Mouse (Mus musculus): ENCODE results near the gene Rasgrp1. TPM values are rescaled to one million over a fixed set of nuclear protein-coding genes. Genes with fewer than 3 reads are reported as not detected.

Rasgrp1 gene
- total and polyA plus RNA-seq, 3 experiments: 0.34 to 0.62 (median 0.43) TPM

- 87% methylated on average over 8 of the region's 8 CpGs for WGBS
- no peaks in the 10 kb centered on the region for H3K4me1 ChIP-seq (ENCODE audit: control insufficient read depth, insufficient read depth, low read length)
- no peak for TF ChIP-seq CTCF (IDR thresholded peaks at IDR 0.05)
- no peak for TF ChIP-seq EP300 (IDR thresholded peaks at IDR 0.05; ENCODE audit: insufficient read depth, low read depth, low read length)
- TF ChIP-seq POLR2A (IDR thresholded peaks at IDR 0.05; ENCODE audit: insufficient read depth, low read depth, low read length): no peak
- H3K4me3 ChIP-seq: no peak overlapping the region
- H3K9ac ChIP-seq (ENCODE audit: low read depth, low read length): no peak overlapping the region
- intact Hi-C loops (cut with DNase I): no loop called here
- DNase-seq: no peak
- no peaks in the 10 kb centered on the region for H3K36me3 ChIP-seq (ENCODE audit: control insufficient read depth, insufficient read depth, low read length)
- H3K27ac ChIP-seq: no peak overlapping the region
- no peaks in the 10 kb centered on the region for H3K27me3 ChIP-seq (ENCODE audit: control insufficient read depth, insufficient read depth, low read length)
- H3K79me2 ChIP-seq (replicated peaks; ENCODE audit: control insufficient read depth, insufficient read depth, low read length): no peaks in the 10 kb centered on the region
Observed at GRCm38 (mm10) chr2:117322399-117322798, 20.4 kb downstream of the Rasgrp1 start.

GRCm38 (mm10) chr2:117321231-117321630 lies 21.6 kb downstream of the Rasgrp1 start:
- Histone ChIP-seq H3K9ac (ENCODE audit: low read depth, low read length) (no peak overlapping the region), H3K27me3 (ENCODE audit: control insufficient read depth, insufficient read depth, low read length) (no peaks in the 10 kb centered on the region), H3K4me1 (ENCODE audit: control insufficient read depth, insufficient read depth, low read length) (no peaks in the 10 kb centered on the region), H3K4me3 (no peak overlapping the region), H3K36me3 (ENCODE audit: control insufficient read depth, insufficient read depth, low read length) (no peaks in the 10 kb centered on the region), H3K79me2 (replicated peaks; ENCODE audit: control insufficient read depth, insufficient read depth, low read length) (no peaks in the 10 kb centered on the region), H3K27ac (no peak overlapping the region)
- no peak for TF ChIP-seq CTCF (IDR thresholded peaks at IDR 0.05)
- TF ChIP-seq EP300 (IDR thresholded peaks at IDR 0.05; ENCODE audit: insufficient read depth, low read depth, low read length): no peak
- TF ChIP-seq POLR2A (IDR thresholded peaks at IDR 0.05; ENCODE audit: insufficient read depth, low read depth, low read length): no peak
- intact Hi-C loops (cut with DNase I): no loop called here
- no peak for DNase-seq
- 70% methylated on average over 3 of the region's 3 CpGs for WGBS

GRCm38 (mm10) chr2:117318991-117319390 lies 23.8 kb downstream of the Rasgrp1 start:
- intact Hi-C loops (cut with DNase I): no loop called here
- TF ChIP-seq POLR2A (IDR thresholded peaks at IDR 0.05; ENCODE audit: insufficient read depth, low read depth, low read length): no peak
- no peak for TF ChIP-seq CTCF (IDR thresholded peaks at IDR 0.05)
- no peak for TF ChIP-seq EP300 (IDR thresholded peaks at IDR 0.05; ENCODE audit: insufficient read depth, low read depth, low read length)
- WGBS: 69% methylated on average over 3 of the region's 3 CpGs
- H3K27me3 ChIP-seq (ENCODE audit: control insufficient read depth, insufficient read depth, low read length): no peaks in the 10 kb centered on the region
- H3K36me3 ChIP-seq (ENCODE audit: control insufficient read depth, insufficient read depth, low read length): no peaks in the 10 kb centered on the region
- no peaks in the 10 kb centered on the region for H3K4me1 ChIP-seq (ENCODE audit: control insufficient read depth, insufficient read depth, low read length)
- H3K4me3 ChIP-seq: no peak overlapping the region
- no peak overlapping the region for H3K9ac ChIP-seq (ENCODE audit: low read depth, low read length)
- no peak for DNase-seq
- H3K79me2 ChIP-seq (replicated peaks; ENCODE audit: control insufficient read depth, insufficient read depth, low read length): no peaks in the 10 kb centered on the region
- no peak overlapping the region for H3K27ac ChIP-seq

GRCm38 (mm10) chr2:117313586-117314235 lies 29.1 kb downstream of the Rasgrp1 start:
- H3K27ac ChIP-seq: no peak overlapping the region
- H3K4me3 ChIP-seq: no peak overlapping the region
- 80% methylated on average over 5 of the region's 5 CpGs for WGBS
- no peaks in the 10 kb centered on the region for H3K36me3 ChIP-seq (ENCODE audit: control insufficient read depth, insufficient read depth, low read length)
- H3K4me1 ChIP-seq (ENCODE audit: control insufficient read depth, insufficient read depth, low read length): no peaks in the 10 kb centered on the region
- intact Hi-C loops (cut with DNase I): no loop called here
- no peak overlapping the region for H3K9ac ChIP-seq (ENCODE audit: low read depth, low read length)
- DNase-seq: no peak
- H3K79me2 ChIP-seq (replicated peaks; ENCODE audit: control insufficient read depth, insufficient read depth, low read length): no peaks in the 10 kb centered on the region
- H3K27me3 ChIP-seq (ENCODE audit: control insufficient read depth, insufficient read depth, low read length): no peaks in the 10 kb centered on the region
- TF ChIP-seq EP300 (IDR thresholded peaks at IDR 0.05; ENCODE audit: insufficient read depth, low read depth, low read length) (no peak), CTCF (IDR thresholded peaks at IDR 0.05) (no peak), POLR2A (IDR thresholded peaks at IDR 0.05; ENCODE audit: insufficient read depth, low read depth, low read length) (no peak)

- H3K27me3 ChIP-seq (ENCODE audit: control insufficient read depth, insufficient read depth, low read length): no peaks in the 10 kb centered on the region
- H3K9ac ChIP-seq (ENCODE audit: low read depth, low read length): no peak overlapping the region
- intact Hi-C loops (cut with DNase I): no loop called here
- WGBS: 53% methylated on average over 7 of the region's 7 CpGs
- no peak for DNase-seq
- no peaks in the 10 kb centered on the region for H3K36me3 ChIP-seq (ENCODE audit: control insufficient read depth, insufficient read depth, low read length)
- TF ChIP-seq POLR2A (IDR thresholded peaks at IDR 0.05; ENCODE audit: insufficient read depth, low read depth, low read length) (no peak), CTCF (IDR thresholded peaks at IDR 0.05) (no peak), EP300 (IDR thresholded peaks at IDR 0.05; ENCODE audit: insufficient read depth, low read depth, low read length) (no peak)
- H3K4me1 ChIP-seq (ENCODE audit: control insufficient read depth, insufficient read depth, low read length): no peaks in the 10 kb centered on the region
- H3K4me3 ChIP-seq: no peak overlapping the region
- H3K79me2 ChIP-seq (replicated peaks; ENCODE audit: control insufficient read depth, insufficient read depth, low read length): no peaks in the 10 kb centered on the region
- H3K27ac ChIP-seq: no peak overlapping the region
Observed at GRCm38 (mm10) chr2:117312441-117312895, 30.3 kb downstream of the Rasgrp1 start.

GRCm38 (mm10) chr2:117312030-117312429 lies 30.8 kb downstream of the Rasgrp1 start:
- Histone ChIP-seq H3K4me1 (ENCODE audit: control insufficient read depth, insufficient read depth, low read length) (no peaks in the 10 kb centered on the region), H3K79me2 (replicated peaks; ENCODE audit: control insufficient read depth, insufficient read depth, low read length) (no peaks in the 10 kb centered on the region), H3K4me3 (no peak overlapping the region), H3K36me3 (ENCODE audit: control insufficient read depth, insufficient read depth, low read length) (no peaks in the 10 kb centered on the region), H3K27me3 (ENCODE audit: control insufficient read depth, insufficient read depth, low read length) (no peaks in the 10 kb centered on the region), H3K27ac (no peak overlapping the region), H3K9ac (ENCODE audit: low read depth, low read length) (no peak overlapping the region)
- 40% methylated on average over 2 of the region's 2 CpGs for WGBS
- DNase-seq: no peak
- intact Hi-C loops (cut with DNase I): no loop called here
- TF ChIP-seq CTCF (IDR thresholded peaks at IDR 0.05): no peak
- no peak for TF ChIP-seq POLR2A (IDR thresholded peaks at IDR 0.05; ENCODE audit: insufficient read depth, low read depth, low read length)
- TF ChIP-seq EP300 (IDR thresholded peaks at IDR 0.05; ENCODE audit: insufficient read depth, low read depth, low read length): no peak
